21 mouse cellular contexts compared by ENCODE assay signal in the genomic region with DNA sequence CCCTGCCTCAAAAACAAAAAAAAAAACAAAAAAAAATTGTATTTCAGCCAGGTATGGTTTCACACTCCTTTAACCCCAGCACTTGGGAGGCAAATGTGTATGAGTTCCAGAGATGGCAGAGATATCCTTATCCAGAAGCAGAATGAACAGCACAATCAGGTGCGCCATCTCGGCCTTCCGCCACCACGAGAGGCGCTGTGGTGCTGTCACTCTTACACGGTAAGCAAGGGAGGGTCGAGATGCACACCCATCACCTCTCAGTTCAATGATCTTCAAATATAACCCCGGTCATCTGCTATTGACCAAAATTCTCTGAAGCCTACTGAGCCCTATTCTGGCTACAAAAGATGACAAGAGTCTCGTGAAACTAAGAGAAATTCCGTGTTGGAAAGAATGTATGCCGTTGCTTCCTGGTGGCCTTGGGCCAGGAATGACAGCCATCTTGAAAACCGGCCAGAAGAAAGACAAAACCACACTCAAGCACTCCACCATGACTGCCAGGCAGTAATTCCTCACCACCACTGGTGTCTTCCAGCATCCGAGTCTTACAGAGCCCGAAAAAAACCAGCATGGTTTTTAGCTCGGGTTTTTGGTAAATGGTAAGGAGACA. TPM values are rescaled to one million over a fixed set of nuclear protein-coding genes. Genes with fewer than 3 reads are reported as not detected.
DNase-seq lines count a peak whose midpoint lies in the region; ATAC-seq and TF ChIP-seq lines count a peak whose summit lies in the region.
"Had no signal": no experiment of that assay in that cellular context is flagged by ENCODE, and none has a peak within 500 bp of the region (broad histone marks: within the 10 kb centered on the region; RNA-seq: fewer than 3 reads in every experiment).

No protein-coding gene starts in this region.

- H3K4me3 ChIP-seq in hindbrain, embryonic 14.5 days (replicated peaks; ENCODE audit: low read length): peak overlapping the region; percentile 89; the same call in 1 of the 2 replicates
- no peak overlapping the region for H3K4me3 ChIP-seq in hindbrain, embryonic 10.5 days
- peak overlapping the region; percentile 73; the same call in 1 of the 2 replicates for H3K4me3 ChIP-seq in hindbrain, postnatal 0 days (ENCODE audit: low read length)
- H3K4me3 ChIP-seq: embryonic facial prominence, embryonic 10.5 days; erythroblast, embryonic 14.5 days; heart, embryonic 10.5 days had no signal

- peak; percentile 58 for DNase-seq in cerebellum, adult 9-11 months
- no peak for DNase-seq in cerebellum, adult 11 months
- no peak for DNase-seq in hindbrain, embryonic 14.5 days (ENCODE audit: low spot score)
- no peak for DNase-seq in hindbrain, embryonic 10.5 days (ENCODE audit: low spot score)
- DNase-seq in 3T3-L1 (ENCODE audit: low read depth, low spot score): peak; percentile 12
- no peak for DNase-seq in hindbrain, postnatal 0 days (ENCODE audit: low spot score)
- DNase-seq in spleen, adult 18-20 months: no peak
- DNase-seq in adrenal gland, adult 18-20 months (ENCODE audit: low spot score in 2 of 2): no peak
- DNase-seq: B cell, adult 2 months; gastrocnemius, postnatal 14 days; lung, adult 18-20 months; right cerebral cortex, adult 18-20 months; thymus, postnatal 25 days had no signal

- H3K27me3 ChIP-seq in hindbrain, embryonic 14.5 days (ENCODE audit: control insufficient read depth, insufficient read depth, low read length): peaks cover 10% of the 10 kb centered on the region
- peaks cover 54% of the 10 kb centered on the region for H3K27me3 ChIP-seq in hindbrain, embryonic 10.5 days (ENCODE audit: insufficient read depth, poor library complexity, severe bottlenecking)
- 0 out of 2 replicates have a peak, but pooled peaks cover 7% of the 10 kb centered on the region for H3K27me3 ChIP-seq in hindbrain, postnatal 0 days (ENCODE audit: insufficient read depth, low read length)

- TF ChIP-seq CTCF in hindbrain, postnatal 0 days (IDR thresholded peaks at IDR 0.05; ENCODE audit: low read depth): no peak

- H3K4me2 ChIP-seq in hindbrain, embryonic 14.5 days (replicated peaks): peak overlapping the region; percentile 83; the same call in 1 of the 2 replicates
- H3K4me2 ChIP-seq in hindbrain, postnatal 0 days (ENCODE audit: low read depth, low read length): no peak overlapping the region

- no peak overlapping the region for H3K9ac ChIP-seq in hindbrain, embryonic 14.5 days
- no peak overlapping the region for H3K9ac ChIP-seq in hindbrain, postnatal 0 days (replicated peaks; ENCODE audit: low read length)

- no peak overlapping the region for H3K27ac ChIP-seq in hindbrain, embryonic 14.5 days
- no peak overlapping the region for H3K27ac ChIP-seq in hindbrain, embryonic 10.5 days
- H3K27ac ChIP-seq in hindbrain, postnatal 0 days: 0 out of 2 replicates have a peak overlapping the region, but pooled peaks have one; percentile 98
- H3K27ac ChIP-seq: embryonic facial prominence, embryonic 10.5 days; heart, embryonic 10.5 days; macrophage had no signal

- no peaks in the 10 kb centered on the region for H3K4me1 ChIP-seq in hindbrain, embryonic 14.5 days (replicated peaks; ENCODE audit: control insufficient read depth, insufficient read depth, low read length)
- peaks cover 31% of the 10 kb centered on the region for H3K4me1 ChIP-seq in hindbrain, embryonic 10.5 days (replicated peaks)
- 0 out of 2 replicates have a peak, but pooled peaks cover 4% of the 10 kb centered on the region for H3K4me1 ChIP-seq in hindbrain, postnatal 0 days (ENCODE audit: insufficient read depth, low read length)

- no peaks in the 10 kb centered on the region for H3K36me3 ChIP-seq in hindbrain, embryonic 14.5 days (replicated peaks; ENCODE audit: control insufficient read depth, insufficient read depth)
- H3K36me3 ChIP-seq in hindbrain, embryonic 10.5 days: no peaks in the 10 kb centered on the region
- no peaks in the 10 kb centered on the region for H3K36me3 ChIP-seq in hindbrain, postnatal 0 days (ENCODE audit: insufficient read depth, low read length)
- H3K36me3 ChIP-seq: embryonic facial prominence, embryonic 10.5 days; G1E; heart, embryonic 10.5 days had no signal

- no peaks in the 10 kb centered on the region for H3K9me3 ChIP-seq in hindbrain, embryonic 14.5 days (ENCODE audit: control insufficient read depth, low read length)
- 0 out of 2 replicates have a peak, but pooled peaks cover 3% of the 10 kb centered on the region for H3K9me3 ChIP-seq in hindbrain, embryonic 10.5 days
- H3K9me3 ChIP-seq in hindbrain, postnatal 0 days (ENCODE audit: low read length): no peaks in the 10 kb centered on the region
- H3K9me3 ChIP-seq: embryonic facial prominence, embryonic 10.5 days; heart, embryonic 10.5 days had no signal

- ATAC-seq in hindbrain, embryonic 14.5 days (ENCODE audit: low FRiP score): no peak
- no peak for ATAC-seq in hindbrain, postnatal 0 days
- ATAC-seq: activated CD4-positive, CD25-positive, alpha-beta regulatory T cell, adult 4 months; intestine, embryonic 16.5 days had no signal

- 90% methylated on average over 15 of the region's 15 CpGs for WGBS in hindbrain, embryonic 14.5 days
- WGBS in hindbrain, embryonic 10.5 days: 90% methylated on average over 15 of the region's 15 CpGs
- WGBS in hindbrain, postnatal 0 days: 79% methylated on average over 15 of the region's 15 CpGs

RNA-seq across cellular contexts. Expression of gene Ina, which starts 1.9 kb away (rescaled TPM):
- 608 and 616 TPM in 2 replicates for polyA plus RNA-seq in hindbrain, embryonic 14.5 days (2014; fragmentation: Nextera tagmentation; extraction: Ambion mirVana)
- 75.7 and 248 TPM in 2 replicates for polyA plus RNA-seq in hindbrain, embryonic 10.5 days (2016; fragmentation: Nextera tagmentation; extraction: Ambion mirVana)
- total RNA-seq in hindbrain, postnatal 0 days (2014; rRNA removed): 217 and 280 TPM in 2 replicates
- polyA plus RNA-seq in hindbrain, postnatal 0 days (2015; fragmentation: Nextera tagmentation; extraction: Ambion mirVana): 294 and 315 TPM in 2 replicates
- total RNA-seq in adrenal gland, adult 18-20 months (2021): 1 to 10 TPM; 7.8 to 8.6 TPM
- total RNA-seq: gastrocnemius, postnatal 14 days; heart, postnatal 25 days had no signal
- polyA plus RNA-seq: activated CD4-positive, CD25-positive, alpha-beta regulatory T cell, adult 4 months; erythroblast, embryonic 14.5 days; G1E; macrophage had no signal

RNA-seq across cellular contexts. Expression of gene Nt5c2, which starts 2.3 kb away (rescaled TPM):
- polyA plus RNA-seq in hindbrain, embryonic 14.5 days (2014; fragmentation: Nextera tagmentation; extraction: Ambion mirVana): 84.9 and 93.8 TPM in 2 replicates
- polyA plus RNA-seq in hindbrain, embryonic 10.5 days (2016; fragmentation: Nextera tagmentation; extraction: Ambion mirVana): 65.1 and 69.6 TPM in 2 replicates
- 43.4 and 44.2 TPM in 2 replicates for total RNA-seq in hindbrain, postnatal 0 days (2014; rRNA removed)
- polyA plus RNA-seq in hindbrain, postnatal 0 days (2015; fragmentation: Nextera tagmentation; extraction: Ambion mirVana): 79.8 and 80.7 TPM in 2 replicates
- total RNA-seq in adrenal gland, adult 18-20 months (2021): 10 to 100 TPM; 57.5 to 68.4 TPM

RNA-seq across cellular contexts. Expression of gene Pcgf6, which starts 38.1 kb away (rescaled TPM):
- 34.3 and 36.7 TPM in 2 replicates for polyA plus RNA-seq in hindbrain, embryonic 14.5 days (2014; fragmentation: Nextera tagmentation; extraction: Ambion mirVana)
- 28.0 and 35.8 TPM in 2 replicates for polyA plus RNA-seq in hindbrain, embryonic 10.5 days (2016; fragmentation: Nextera tagmentation; extraction: Ambion mirVana)
- 12.9 and 17.9 TPM in 2 replicates for total RNA-seq in hindbrain, postnatal 0 days (2014; rRNA removed)
- 20.0 and 22.7 TPM in 2 replicates for polyA plus RNA-seq in hindbrain, postnatal 0 days (2015; fragmentation: Nextera tagmentation; extraction: Ambion mirVana)
- total RNA-seq in adrenal gland, adult 18-20 months (2021): 10 to 100 TPM in 1 of 2 experiments, 1 to 10 TPM in 1; 7.4 to 10.8 TPM

RNA-seq across cellular contexts. Expression of gene Taf5, which starts 54.9 kb away (rescaled TPM):
- 8.2 and 9.5 TPM in 2 replicates for polyA plus RNA-seq in hindbrain, embryonic 14.5 days (2014; fragmentation: Nextera tagmentation; extraction: Ambion mirVana)
- 6.7 and 7.0 TPM in 2 replicates for polyA plus RNA-seq in hindbrain, embryonic 10.5 days (2016; fragmentation: Nextera tagmentation; extraction: Ambion mirVana)
- 7.2 and 11.3 TPM in 2 replicates for total RNA-seq in hindbrain, postnatal 0 days (2014; rRNA removed)
- polyA plus RNA-seq in hindbrain, postnatal 0 days (2015; fragmentation: Nextera tagmentation; extraction: Ambion mirVana): 2.9 and 3.3 TPM in 2 replicates
- total RNA-seq in adrenal gland, adult 18-20 months (2021): 1 to 10 TPM; 3.8 to 4.3 TPM

Comparison
In these comparisons a context has a peak if more than half of its experiments do, and no peak if none do; other contexts are left out.
1. DNase-seq: peak in cerebellum, adult 9-11 months (single experiment) and 3T3-L1 (single experiment); none in cerebellum, adult 11 months (single experiment), hindbrain, embryonic 14.5 days (single experiment), hindbrain, embryonic 10.5 days (single experiment), hindbrain, postnatal 0 days (single experiment), spleen, adult 18-20 months (0 of 2) and adrenal gland, adult 18-20 months (0 of 2).